Mouse (Mus musculus) olfactory bulb, adult 2 months (tissue): ENCODE results near the gene Sgsh.

Experiments used
- CTCF ChIP-seq: fragments of 200-500 bp; IDR thresholded peaks from 2 replicates; pipeline ENCODE4 v1.5.1; 2012; ENCODE audit warnings: low read depth, mild to moderate bottlenecking, low read length, moderate library complexity; ENCODE audit not compliant: insufficient read depth
- POLR2A ChIP-seq: fragments of 200-500 bp; IDR thresholded peaks from 2 replicates; pipeline ENCODE4 v1.6.1; 2012; ENCODE audit warnings: mild to moderate bottlenecking, low read depth, low read length, moderate library complexity; ENCODE audit not compliant: insufficient read depth

DNA sequence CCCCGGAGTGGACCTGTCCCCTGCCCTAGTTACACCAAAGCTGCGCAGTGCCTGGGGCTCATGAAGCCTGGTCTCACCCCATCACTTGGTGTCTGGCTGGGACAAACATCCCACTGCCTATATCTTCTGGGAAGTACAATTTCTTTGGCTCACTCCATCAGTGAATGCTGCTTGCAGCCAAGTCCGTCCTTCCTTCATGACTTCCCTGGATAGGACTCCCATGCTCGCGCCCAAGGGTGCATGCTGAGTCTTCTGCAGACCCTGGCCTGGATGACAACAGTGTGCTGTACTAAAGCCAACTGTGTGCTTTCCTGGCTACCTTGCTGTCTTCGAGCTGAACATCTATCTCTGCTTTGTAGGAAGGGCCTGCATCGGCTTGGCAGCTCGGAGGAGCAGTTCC lies 11.2 kb downstream of the Sgsh start:
- TF ChIP-seq POLR2A (no peak), CTCF (no peak)
